Mouse (Mus musculus) skeletal muscle tissue, adult 2 months (tissue): ENCODE data around the gene Tenm2.

Source experiments
- DNase-seq: peaks from one replicate; pipeline ENCODE4 v3.0.0-alpha.2; 2012; ENCODE audit warnings: low read depth, low spot score

Tenm2 gene

GRCm38 (mm10) chr11:37107069-37107468 lies 128.7 kb downstream of the Tenm2 start:
- no peak for DNase-seq

- DNase-seq, result no peak
Observed at GRCm38 (mm10) chr11:37079403-37079802, 156.4 kb downstream of the Tenm2 start.

- DNase-seq, result no peak
Observed at GRCm38 (mm10) chr11:37076989-37077598, 158.7 kb downstream of the Tenm2 start.

GRCm38 (mm10) chr11:37075349-37075748 lies 160.4 kb downstream of the Tenm2 start:
- DNase-seq, result no peak

GRCm38 (mm10) chr11:37065459-37065858 lies 170.3 kb downstream of the Tenm2 start:
- DNase-seq, result no peak

- DNase-seq, result no peak
Observed at GRCm38 (mm10) chr11:37046671-37047070, 189.1 kb downstream of the Tenm2 start.

GRCm38 (mm10) chr11:37041259-37041658 lies 194.5 kb downstream of the Tenm2 start:
- DNase-seq, result no peak

- no peak for DNase-seq
Observed at GRCm38 (mm10) chr11:37039283-37039682, 196.5 kb downstream of the Tenm2 start.

- DNase-seq, result no peak
Observed at GRCm38 (mm10) chr11:37031305-37032055, 204.3 kb downstream of the Tenm2 start.

GRCm38 (mm10) chr11:37011900-37012299 lies 223.9 kb downstream of the Tenm2 start:
- DNase-seq, result no peak

GRCm38 (mm10) chr11:37009243-37009642 lies 226.5 kb downstream of the Tenm2 start:
- DNase-seq, result no peak

GRCm38 (mm10) chr11:36997668-36998067 lies 238.1 kb downstream of the Tenm2 start:
- DNase-seq, result no peak

GRCm38 (mm10) chr11:36990895-36991294 lies 244.9 kb downstream of the Tenm2 start:
- DNase-seq, result no peak

GRCm38 (mm10) chr11:36988776-36989565 lies 246.8 kb downstream of the Tenm2 start:
- no peak for DNase-seq

GRCm38 (mm10) chr11:36974142-36974541 lies 261.6 kb downstream of the Tenm2 start:
- no peak for DNase-seq

- DNase-seq, result no peak
Observed at GRCm38 (mm10) chr11:36958102-36958501, 277.7 kb downstream of the Tenm2 start.

GRCm38 (mm10) chr11:36941429-36941828 lies 294.3 kb downstream of the Tenm2 start:
- no peak for DNase-seq

GRCm38 (mm10) chr11:36940557-36941110 lies 295.1 kb downstream of the Tenm2 start:
- no peak for DNase-seq

- no peak for DNase-seq
Observed at GRCm38 (mm10) chr11:36929817-36930216, 305.9 kb downstream of the Tenm2 start.

GRCm38 (mm10) chr11:36926705-36927406 lies 308.9 kb downstream of the Tenm2 start:
- no peak for DNase-seq

GRCm38 (mm10) chr11:36919301-36919700 lies 316.5 kb downstream of the Tenm2 start:
- DNase-seq, result no peak

- DNase-seq, result no peak
Observed at GRCm38 (mm10) chr11:36911406-36911805, 324.4 kb downstream of the Tenm2 start.
